Mouse (Mus musculus): ENCODE data around the gene Adamts7. TPM values are rescaled to one million over a fixed set of nuclear protein-coding genes. Genes with fewer than 3 reads are reported as not detected.
A peak's percentile ranks its signal among the peaks of the same experiment; 100 is the strongest.

The Adamts7 gene
- polyA plus RNA-seq, 1 experiment from 2014 or later: 19.9 TPM

DNA sequence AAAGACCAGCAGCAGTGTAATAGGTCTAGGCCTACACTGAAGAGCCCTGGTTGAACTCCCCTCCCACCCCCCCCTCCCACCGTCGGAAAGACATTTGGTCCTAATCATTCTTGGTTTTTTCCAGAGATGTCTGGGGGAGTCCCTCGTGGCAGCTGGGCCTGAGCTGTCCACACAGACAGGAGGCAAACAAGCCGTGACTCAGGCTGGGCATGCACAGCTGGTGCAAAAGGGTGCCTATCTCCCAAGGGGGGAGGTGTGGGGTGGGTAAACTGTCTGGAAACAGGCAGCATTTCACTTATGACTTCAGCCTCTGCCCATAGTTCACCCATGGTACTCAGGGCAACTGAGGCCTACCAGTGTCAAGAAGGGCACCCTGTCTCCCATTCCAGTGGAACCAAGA is 38.7 kb downstream of the Adamts7 start:
- Histone ChIP-seq H3K27ac (no peak overlapping the region), H3K4me3 (replicated peaks) (no peak overlapping the region), H3K4me2 (no peak overlapping the region), H3K4me1 (no peaks in the 10 kb centered on the region), H3K27me3 (no peaks in the 10 kb centered on the region), H3K9ac (no peak overlapping the region), H3K36me3 (replicated peaks) (peaks cover 54% of the 10 kb centered on the region), H3K9me3 (no peaks in the 10 kb centered on the region)
- WGBS: 88% methylated on average over 4 of the region's 4 CpGs
- ATAC-seq (ENCODE audit: low FRiP score): no peak

GRCm38 (mm10) chr9:90203233-90203632 is 40.4 kb downstream of the Adamts7 start:
- no peak for ATAC-seq (ENCODE audit: low FRiP score)
- Histone ChIP-seq H3K36me3 (replicated peaks) (peaks cover 38% of the 10 kb centered on the region), H3K4me2 (no peak overlapping the region), H3K27ac (no peak overlapping the region), H3K27me3 (no peaks in the 10 kb centered on the region), H3K4me3 (replicated peaks) (no peak overlapping the region), H3K9ac (no peak overlapping the region), H3K4me1 (no peaks in the 10 kb centered on the region), H3K9me3 (no peaks in the 10 kb centered on the region)
- 91% methylated on average over 5 of the region's 5 CpGs for WGBS

DNA sequence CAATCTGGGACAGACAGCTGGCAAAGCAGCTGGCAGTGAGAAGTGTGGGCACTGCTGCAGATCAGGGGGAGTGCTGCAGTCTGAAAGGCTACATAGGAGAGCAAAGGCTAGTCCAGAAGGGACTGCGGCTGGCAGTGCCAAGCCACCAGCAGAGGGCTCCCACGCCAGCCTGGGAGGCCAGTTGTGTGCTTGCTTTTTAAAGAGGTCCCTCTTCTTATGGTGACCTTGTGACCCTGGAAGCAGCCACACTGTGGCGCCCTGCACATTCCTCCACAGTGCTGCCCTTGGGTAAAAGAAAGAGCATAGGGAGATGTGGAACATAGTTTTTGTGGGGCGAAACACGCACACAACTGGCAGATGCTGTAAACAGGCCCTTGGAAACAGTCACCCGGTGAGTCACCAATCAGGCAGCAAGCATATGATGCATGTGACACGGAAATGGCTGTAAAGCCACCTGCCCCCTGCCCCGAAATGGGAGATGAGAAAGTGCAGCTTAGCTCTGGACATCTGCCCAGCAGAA is 41.6 kb downstream of the Adamts7 start:
- Histone ChIP-seq H3K4me2 (no peak overlapping the region), H3K27me3 (no peaks in the 10 kb centered on the region), H3K4me1 (no peaks in the 10 kb centered on the region), H3K27ac (no peak overlapping the region), H3K4me3 (replicated peaks) (no peak overlapping the region), H3K9me3 (no peaks in the 10 kb centered on the region), H3K9ac (no peak overlapping the region), H3K36me3 (replicated peaks) (peaks cover 34% of the 10 kb centered on the region)
- WGBS: 67% methylated on average over 8 of the region's 8 CpGs
- no peak for ATAC-seq (ENCODE audit: low FRiP score)

- Histone ChIP-seq H3K4me2 (no peak overlapping the region), H3K4me3 (replicated peaks) (no peak overlapping the region), H3K9ac (no peak overlapping the region), H3K4me1 (no peaks in the 10 kb centered on the region), H3K36me3 (replicated peaks) (peaks cover 16% of the 10 kb centered on the region), H3K27me3 (no peaks in the 10 kb centered on the region), H3K9me3 (no peaks in the 10 kb centered on the region), H3K27ac (no peak overlapping the region)
- ATAC-seq (ENCODE audit: low FRiP score): peak; percentile 45; the same call in 1 of the 2 replicates
- WGBS: 38% methylated on average over 2 of the region's 2 CpGs
Measured at GRCm38 (mm10) chr9:90206500-90206899, 43.6 kb downstream of the Adamts7 start.

GRCm38 (mm10) chr9:90207808-90208207 is 44.9 kb downstream of the Adamts7 start:
- Histone ChIP-seq H3K4me1 (no peaks in the 10 kb centered on the region), H3K36me3 (replicated peaks) (peaks cover 10% of the 10 kb centered on the region), H3K4me3 (replicated peaks) (no peak overlapping the region), H3K27ac (no peak overlapping the region), H3K9me3 (no peaks in the 10 kb centered on the region), H3K9ac (no peak overlapping the region), H3K27me3 (no peaks in the 10 kb centered on the region), H3K4me2 (no peak overlapping the region)
- ATAC-seq (ENCODE audit: low FRiP score): no peak
- WGBS: 94% methylated on average over 8 of the region's 8 CpGs

GRCm38 (mm10) chr9:90208655-90209054 is 45.8 kb downstream of the Adamts7 start:
- no peaks in the 10 kb centered on the region for H3K4me1 ChIP-seq
- 84% methylated on average over 6 of the region's 6 CpGs for WGBS
- no peak for ATAC-seq (ENCODE audit: low FRiP score)

GRCm38 (mm10) chr9:90213127-90213526 is 50.3 kb downstream of the Adamts7 start:
- ATAC-seq (ENCODE audit: low FRiP score): no peak
- no peak overlapping the region for H3K9ac ChIP-seq
- no peaks in the 10 kb centered on the region for H3K27me3 ChIP-seq
- H3K4me3 ChIP-seq (replicated peaks): no peak overlapping the region
- no peak overlapping the region for H3K4me2 ChIP-seq
- WGBS: 91% methylated on average over 3 of the region's 3 CpGs
- no peaks in the 10 kb centered on the region for H3K9me3 ChIP-seq
- no peak overlapping the region for H3K27ac ChIP-seq
- H3K4me1 ChIP-seq: no peaks in the 10 kb centered on the region
- peaks cover 17% of the 10 kb centered on the region for H3K36me3 ChIP-seq (replicated peaks)

More at GRCm38 (mm10) chr9:90208655-90209054, 45.8 kb downstream of the Adamts7 start:
- Histone ChIP-seq H3K4me3 (replicated peaks) (no peak overlapping the region), H3K9ac (no peak overlapping the region), H3K4me2 (no peak overlapping the region), H3K9me3 (no peaks in the 10 kb centered on the region), H3K27me3 (no peaks in the 10 kb centered on the region), H3K36me3 (replicated peaks) (peaks cover 6% of the 10 kb centered on the region), H3K27ac (no peak overlapping the region)

- Histone ChIP-seq H3K4me1 (no peaks in the 10 kb centered on the region), H3K36me3 (replicated peaks) (peaks cover 29% of the 10 kb centered on the region), H3K9ac (no peak overlapping the region), H3K9me3 (no peaks in the 10 kb centered on the region), H3K27ac (no peak overlapping the region), H3K4me3 (replicated peaks) (no peak overlapping the region), H3K4me2 (no peak overlapping the region), H3K27me3 (no peaks in the 10 kb centered on the region)
- no peak for ATAC-seq (ENCODE audit: low FRiP score)
- WGBS: 85% methylated on average over 11 of the region's 11 CpGs
Measured at GRCm38 (mm10) chr9:90216259-90217001, 53.6 kb downstream of the Adamts7 start.

- Histone ChIP-seq H3K9ac (no peak overlapping the region), H3K27me3 (no peaks in the 10 kb centered on the region), H3K4me3 (replicated peaks) (no peak overlapping the region), H3K4me2 (no peak overlapping the region), H3K36me3 (replicated peaks) (peaks cover 35% of the 10 kb centered on the region), H3K4me1 (no peaks in the 10 kb centered on the region), H3K27ac (no peak overlapping the region), H3K9me3 (no peaks in the 10 kb centered on the region)
- 45% methylated on average over 4 of the region's 4 CpGs for WGBS
- no peak for ATAC-seq (ENCODE audit: low FRiP score)
Measured at GRCm38 (mm10) chr9:90217501-90217900, 54.6 kb downstream of the Adamts7 start.

GRCm38 (mm10) chr9:90222275-90222674 is 59.4 kb downstream of the Adamts7 start:
- Histone ChIP-seq H3K27me3 (no peaks in the 10 kb centered on the region), H3K9ac (no peak overlapping the region), H3K36me3 (replicated peaks) (peaks cover 41% of the 10 kb centered on the region), H3K9me3 (no peaks in the 10 kb centered on the region), H3K27ac (no peak overlapping the region), H3K4me1 (no peaks in the 10 kb centered on the region), H3K4me2 (no peak overlapping the region), H3K4me3 (replicated peaks) (no peak overlapping the region)
- ATAC-seq (ENCODE audit: low FRiP score): no peak
- WGBS: 87% methylated on average over 3 of the region's 3 CpGs

GRCm38 (mm10) chr9:90226081-90226741 is 63.3 kb downstream of the Adamts7 start:
- no peaks in the 10 kb centered on the region for H3K9me3 ChIP-seq
- no peaks in the 10 kb centered on the region for H3K4me1 ChIP-seq
- no peak overlapping the region for H3K4me2 ChIP-seq
- no peak overlapping the region for H3K9ac ChIP-seq
- WGBS: 93% methylated on average over 21 of the region's 21 CpGs
- ATAC-seq (ENCODE audit: low FRiP score): no peak
- no peaks in the 10 kb centered on the region for H3K27me3 ChIP-seq
- H3K4me3 ChIP-seq (replicated peaks): no peak overlapping the region
- H3K27ac ChIP-seq: no peak overlapping the region
- H3K36me3 ChIP-seq (replicated peaks): peaks cover 19% of the 10 kb centered on the region; the same call in 1 of the 2 replicates

DNA sequence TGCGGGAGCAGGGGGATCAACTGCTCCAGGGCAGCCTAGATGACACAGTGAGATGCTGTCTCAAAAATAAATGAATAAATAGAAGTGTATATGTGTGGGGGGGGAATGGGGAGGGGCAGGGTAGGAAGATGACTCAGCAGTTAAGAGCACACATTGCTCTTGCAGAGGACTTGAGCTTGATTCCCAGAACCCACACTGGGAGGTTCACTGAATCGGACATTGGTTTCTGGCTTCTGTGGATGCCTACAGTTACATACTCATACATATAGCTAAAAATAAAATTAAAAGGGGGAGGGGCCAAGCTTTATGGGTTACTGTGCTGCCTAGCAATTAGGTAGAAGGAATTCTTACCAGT is 63.9 kb downstream of the Adamts7 start:
- no peak overlapping the region for H3K27ac ChIP-seq
- WGBS: 85% methylated on average over 2 of the region's 2 CpGs
- H3K27me3 ChIP-seq: no peaks in the 10 kb centered on the region
- no peak overlapping the region for H3K4me2 ChIP-seq
- 0 out of 2 replicates have a peak, but pooled peaks have one; percentile 22 for ATAC-seq (ENCODE audit: low FRiP score)
- H3K9me3 ChIP-seq: no peaks in the 10 kb centered on the region
- no peaks in the 10 kb centered on the region for H3K4me1 ChIP-seq
- no peak overlapping the region for H3K9ac ChIP-seq
- peaks cover 19% of the 10 kb centered on the region; the same call in 1 of the 2 replicates for H3K36me3 ChIP-seq (replicated peaks)
- H3K4me3 ChIP-seq (replicated peaks): no peak overlapping the region

Data from forebrain, embryonic 12.5 days (tissue).